8 mouse cellular contexts compared by ENCODE assay signal in the genomic region with DNA sequence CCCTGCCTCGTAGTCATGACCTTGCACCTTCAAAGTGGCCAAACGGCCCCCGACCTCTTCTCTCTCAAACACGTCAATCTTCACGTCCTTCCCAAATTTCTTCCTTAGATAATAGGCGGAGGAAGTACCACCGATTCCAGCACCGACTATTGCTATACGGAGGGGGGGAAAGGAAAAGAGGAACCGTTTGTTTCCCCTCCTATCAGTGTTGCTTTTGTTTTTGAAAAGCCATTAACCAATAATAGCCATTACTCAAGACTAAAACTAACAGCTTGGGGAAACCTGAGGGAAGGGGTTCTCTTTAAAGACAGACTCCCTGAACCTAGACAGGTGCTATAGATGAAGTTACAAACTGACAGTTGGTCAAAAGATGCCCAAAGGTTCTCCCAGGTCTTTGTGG. TPM values are rescaled to one million over a fixed set of nuclear protein-coding genes. Genes with fewer than 3 reads are reported as not detected.
DNase-seq lines count a peak whose midpoint lies in the region; ATAC-seq and TF ChIP-seq lines count a peak whose summit lies in the region.

No protein-coding gene starts in this region.

- H3K4me2 ChIP-seq in kidney, embryonic 14.5 days (replicated peaks; ENCODE audit: low read depth, low read length) = peak overlapping the region; percentile 70
- peak overlapping the region; percentile 75 for H3K4me2 ChIP-seq in hindbrain, postnatal 0 days (ENCODE audit: low read depth, low read length)
- peak overlapping the region; percentile 88 for H3K4me2 ChIP-seq in midbrain, embryonic 16.5 days (ENCODE audit: low read length)

- H3K36me3 ChIP-seq in kidney, embryonic 14.5 days (ENCODE audit: control insufficient read depth, insufficient read depth, low read length) = peaks cover 22% of the 10 kb centered on the region
- peaks cover 16% of the 10 kb centered on the region; the same call in 1 of the 2 replicates for H3K36me3 ChIP-seq in hindbrain, postnatal 0 days (ENCODE audit: insufficient read depth, low read length)
- peaks cover 18% of the 10 kb centered on the region for H3K36me3 ChIP-seq in midbrain, embryonic 16.5 days (ENCODE audit: control insufficient read depth, insufficient read depth, low read length)

- ATAC-seq in kidney, embryonic 14.5 days (ENCODE audit: low FRiP score, low TSS enrichment) = no peak
- no peak for ATAC-seq in hindbrain, postnatal 0 days
- no peak for ATAC-seq in midbrain, embryonic 16.5 days

- WGBS in kidney, embryonic 14.5 days = 29% methylated on average over 10 of the region's 10 CpGs
- WGBS in hindbrain, postnatal 0 days = 10% methylated on average over 10 of the region's 10 CpGs
- 15% methylated on average over 10 of the region's 10 CpGs for WGBS in midbrain, embryonic 16.5 days

- peak overlapping the region; percentile 87 for H3K9ac ChIP-seq in kidney, embryonic 14.5 days (ENCODE audit: low read depth, low read length)
- peak overlapping the region; percentile 90 for H3K9ac ChIP-seq in hindbrain, postnatal 0 days (replicated peaks; ENCODE audit: low read length)
- peak overlapping the region; percentile 92 for H3K9ac ChIP-seq in midbrain, embryonic 16.5 days (ENCODE audit: low read depth, low read length)

- no peak overlapping the region; the same call in 1 of the 2 replicates for H3K27ac ChIP-seq in kidney, embryonic 14.5 days (ENCODE audit: low read depth, low read length)
- H3K27ac ChIP-seq in brown adipose tissue, adult 24 weeks (replicated peaks; ENCODE audit: low read depth, low read length) = no peak overlapping the region
- H3K27ac ChIP-seq in hindbrain, postnatal 0 days = peak overlapping the region; percentile 95
- H3K27ac ChIP-seq in midbrain, embryonic 16.5 days (ENCODE audit: low read length) = peak overlapping the region; percentile 94

- no peak for DNase-seq in kidney, adult 11 months
- no peak for DNase-seq in hindbrain, postnatal 0 days (ENCODE audit: low spot score)
- no peak for DNase-seq in yolk sac, embryonic 10.5 days (ENCODE audit: low spot score)
- DNase-seq in layer of hippocampus, postnatal 14 days (ENCODE audit: low spot score in 2 of 2) = no peak
- DNase-seq in layer of hippocampus, adult 9-11 months = no peak

- no peak for TF ChIP-seq CTCF in hindbrain, postnatal 0 days (IDR thresholded peaks at IDR 0.05; ENCODE audit: low read depth)

- H3K4me1 ChIP-seq in kidney, embryonic 14.5 days (ENCODE audit: control insufficient read depth, insufficient read depth, low read length) = peaks cover 15% of the 10 kb centered on the region
- peaks cover 8% of the 10 kb centered on the region for H3K4me1 ChIP-seq in brown adipose tissue, adult 24 weeks (ENCODE audit: control insufficient read depth, insufficient read depth, insufficient read length, low read length)
- peaks cover 18% of the 10 kb centered on the region; the same call in 1 of the 2 replicates for H3K4me1 ChIP-seq in hindbrain, postnatal 0 days (ENCODE audit: insufficient read depth, low read length)
- peaks cover 25% of the 10 kb centered on the region for H3K4me1 ChIP-seq in midbrain, embryonic 16.5 days (ENCODE audit: control insufficient read depth, insufficient read depth, low read length)

- no peaks in the 10 kb centered on the region for H3K27me3 ChIP-seq in kidney, embryonic 14.5 days (ENCODE audit: control insufficient read depth, insufficient read depth, low read length)
- H3K27me3 ChIP-seq in hindbrain, postnatal 0 days (ENCODE audit: insufficient read depth, low read length) = no peaks in the 10 kb centered on the region
- no peaks in the 10 kb centered on the region for H3K27me3 ChIP-seq in midbrain, embryonic 16.5 days (ENCODE audit: control insufficient read depth, insufficient read depth, low read depth, low read length)

- peak overlapping the region; percentile 92 for H3K4me3 ChIP-seq in kidney, embryonic 14.5 days (ENCODE audit: low read length)
- H3K4me3 ChIP-seq in brown adipose tissue, adult 24 weeks (ENCODE audit: insufficient read depth, low read depth, low read length) = peak overlapping the region; percentile 87
- peak overlapping the region; percentile 89 for H3K4me3 ChIP-seq in hindbrain, postnatal 0 days (ENCODE audit: low read length)
- peak overlapping the region; percentile 82 for H3K4me3 ChIP-seq in midbrain, embryonic 16.5 days (ENCODE audit: low read depth, low read length)

- H3K9me3 ChIP-seq in kidney, embryonic 14.5 days (ENCODE audit: control insufficient read depth, low read length) = no peaks in the 10 kb centered on the region
- no peaks in the 10 kb centered on the region for H3K9me3 ChIP-seq in hindbrain, postnatal 0 days (ENCODE audit: low read length)
- no peaks in the 10 kb centered on the region for H3K9me3 ChIP-seq in midbrain, embryonic 16.5 days (replicated peaks; ENCODE audit: control insufficient read depth, low read length, poor library complexity, severe bottlenecking)

RNA-seq across cellular contexts. Expression of gene Pcyox1, which starts 1.0 kb away (rescaled TPM):
- 40.9 and 96.4 TPM in 2 replicates for polyA plus RNA-seq in kidney, embryonic 14.5 days (2014; fragmentation: Nextera tagmentation; extraction: Ambion mirVana)
- 65.9 and 131 TPM in 2 replicates for polyA plus RNA-seq in brown adipose tissue, adult 24 weeks (2012; ENCODE audit: insufficient read depth, insufficient read length, missing spikeins)
- total RNA-seq in hindbrain, postnatal 0 days (2014; rRNA removed) = 74.3 and 80.9 TPM in 2 replicates
- polyA plus RNA-seq in hindbrain, postnatal 0 days (2015; fragmentation: Nextera tagmentation; extraction: Ambion mirVana) = 102 and 104 TPM in 2 replicates
- polyA plus RNA-seq in midbrain, embryonic 16.5 days (2015; fragmentation: Nextera tagmentation; extraction: Ambion mirVana) = 93.6 and 100 TPM in 2 replicates
- 100 to 1,000 TPM; 113 to 130 TPM for total RNA-seq in layer of hippocampus, postnatal 14 days (2021)

RNA-seq across cellular contexts. Expression of gene Tia1, which starts 8.1 kb away (rescaled TPM):
- 187 and 236 TPM in 2 replicates for polyA plus RNA-seq in kidney, embryonic 14.5 days (2014; fragmentation: Nextera tagmentation; extraction: Ambion mirVana)
- polyA plus RNA-seq in brown adipose tissue, adult 24 weeks (2012; ENCODE audit: insufficient read depth, insufficient read length, missing spikeins) = 15.2 and 19.3 TPM in 2 replicates
- 138 and 148 TPM in 2 replicates for total RNA-seq in hindbrain, postnatal 0 days (2014; rRNA removed)
- polyA plus RNA-seq in hindbrain, postnatal 0 days (2015; fragmentation: Nextera tagmentation; extraction: Ambion mirVana) = 190 and 211 TPM in 2 replicates
- 313 and 356 TPM in 2 replicates for polyA plus RNA-seq in midbrain, embryonic 16.5 days (2015; fragmentation: Nextera tagmentation; extraction: Ambion mirVana)
- total RNA-seq in layer of hippocampus, postnatal 14 days (2021) = 100 to 1,000 TPM; 135 to 147 TPM

RNA-seq across cellular contexts. Expression of gene Snrpg, which starts 24.9 kb away (rescaled TPM):
- polyA plus RNA-seq in kidney, embryonic 14.5 days (2014; fragmentation: Nextera tagmentation; extraction: Ambion mirVana) = 814 and 1,116 TPM in 2 replicates
- polyA plus RNA-seq in brown adipose tissue, adult 24 weeks (2012; ENCODE audit: insufficient read depth, insufficient read length, missing spikeins) = 88.2 and 89.2 TPM in 2 replicates
- total RNA-seq in hindbrain, postnatal 0 days (2014; rRNA removed) = 45.1 and 48.1 TPM in 2 replicates
- 278 and 289 TPM in 2 replicates for polyA plus RNA-seq in hindbrain, postnatal 0 days (2015; fragmentation: Nextera tagmentation; extraction: Ambion mirVana)
- polyA plus RNA-seq in midbrain, embryonic 16.5 days (2015; fragmentation: Nextera tagmentation; extraction: Ambion mirVana) = 280 and 327 TPM in 2 replicates
- 10 to 100 TPM; 77.9 to 92.1 TPM for total RNA-seq in layer of hippocampus, postnatal 14 days (2021)

RNA-seq across cellular contexts. Expression of gene Gm44790, which starts 30.5 kb away (rescaled TPM):
- polyA plus RNA-seq in kidney, embryonic 14.5 days (2014; fragmentation: Nextera tagmentation; extraction: Ambion mirVana) = not detected in 2 replicates
- polyA plus RNA-seq in brown adipose tissue, adult 24 weeks (2012; ENCODE audit: insufficient read depth, insufficient read length, missing spikeins) = not detected in 2 replicates
- total RNA-seq in hindbrain, postnatal 0 days (2014; rRNA removed) = not detected in 2 replicates
- not detected in 2 replicates for polyA plus RNA-seq in hindbrain, postnatal 0 days (2015; fragmentation: Nextera tagmentation; extraction: Ambion mirVana)
- polyA plus RNA-seq in midbrain, embryonic 16.5 days (2015; fragmentation: Nextera tagmentation; extraction: Ambion mirVana) = 0.47 TPM in 1 of 2 replicates, not detected in the other
- total RNA-seq in layer of hippocampus, postnatal 14 days (2021) = under 1 TPM in 1 of 2 experiments, not detected in 1; 0.90 TPM

RNA-seq across cellular contexts. Expression of gene Fam136a, which starts 30.5 kb away (rescaled TPM):
- 154 and 156 TPM in 2 replicates for polyA plus RNA-seq in kidney, embryonic 14.5 days (2014; fragmentation: Nextera tagmentation; extraction: Ambion mirVana)
- polyA plus RNA-seq in brown adipose tissue, adult 24 weeks (2012; ENCODE audit: insufficient read depth, insufficient read length, missing spikeins) = 43.3 and 73.3 TPM in 2 replicates
- 42.2 and 48.2 TPM in 2 replicates for total RNA-seq in hindbrain, postnatal 0 days (2014; rRNA removed)
- polyA plus RNA-seq in hindbrain, postnatal 0 days (2015; fragmentation: Nextera tagmentation; extraction: Ambion mirVana) = 63.7 and 64.6 TPM in 2 replicates
- polyA plus RNA-seq in midbrain, embryonic 16.5 days (2015; fragmentation: Nextera tagmentation; extraction: Ambion mirVana) = 120 and 124 TPM in 2 replicates
- total RNA-seq in layer of hippocampus, postnatal 14 days (2021) = 10 to 100 TPM; 31.3 to 35.0 TPM

Comparison
In these comparisons a context has a peak if more than half of its experiments do, and no peak if none do; other contexts are left out.
1. H3K27ac ChIP-seq: peak in hindbrain, postnatal 0 days (single experiment) and midbrain, embryonic 16.5 days (single experiment); none in kidney, embryonic 14.5 days (single experiment) and brown adipose tissue, adult 24 weeks (single experiment).
2. Peak in every context shown above with its lines, with median percentiles within 50 percentile points of each other: H3K4me2 ChIP-seq, H3K4me3 ChIP-seq and H3K9ac ChIP-seq.